Mouse (Mus musculus): ENCODE data around the gene Hoxa3.

GRCm38 (mm10) chr6:52240389-52241000 is 27.4 kb upstream of the Hoxa3 start, which contains the start of gene Hoxa10:
- TF ChIP-seq CTCF (IDR thresholded peaks at IDR 0.05; ENCODE audit: extremely low read depth, insufficient read depth, low read length) (peak; percentile 22; the same call in 1 of the 2 replicates), POLR2A (IDR thresholded peaks at IDR 0.05; ENCODE audit: extremely low read depth, insufficient read depth, low read length) (no peak)
